Mouse (Mus musculus) embryonic facial prominence, embryonic 13.5 days (tissue): ENCODE data around the gene Spi1. TPM values are rescaled to one million over a fixed set of nuclear protein-coding genes. Genes with fewer than 3 reads are reported as not detected.

Source experiments
- ATAC-seq: fragments of 200-750 bp; cut with Nextera tagmentation; 2 replicates; pipeline ENCODE4 v1.8.0; 2017; ENCODE audit warnings: low read depth; ENCODE audit not compliant: insufficient number of reproducible peaks, insufficient read depth, low FRiP score, low TSS enrichment
- H3K27ac ChIP-seq: fragments of 300-500 bp; sonication (generic); 2 replicates; pipeline ENCODE4 v1.5.1; 2015; ENCODE audit warnings: moderate library complexity, mild to moderate bottlenecking, inconsistent platforms
- H3K27me3 ChIP-seq: fragments of 300-500 bp; sonication (generic); 2 replicates; pipeline ENCODE4 v1.6.1; 2015; ENCODE audit warnings: mild to moderate bottlenecking, inconsistent platforms
- H3K36me3 ChIP-seq: fragments of 300-500 bp; sonication (generic); 2 replicates; pipeline ENCODE4 v1.6.1; 2015; ENCODE audit warnings: mild to moderate bottlenecking, inconsistent platforms
- H3K4me1 ChIP-seq: fragments of 300-500 bp; sonication (generic); 2 replicates; pipeline ENCODE4 v1.6.1; 2015; ENCODE audit warnings: inconsistent platforms
- H3K4me2 ChIP-seq: fragments of 300-500 bp; sonication (generic); 2 replicates; pipeline ENCODE4 v1.6.1; 2015; ENCODE audit warnings: moderate library complexity, mild to moderate bottlenecking, inconsistent platforms
- H3K4me3 ChIP-seq: fragments of 300-500 bp; sonication (generic); 2 replicates; pipeline ENCODE4 v1.5.1; 2015; ENCODE audit warnings: mild to moderate bottlenecking, inconsistent platforms
- H3K9ac ChIP-seq: fragments of 300-500 bp; sonication (generic); 2 replicates; pipeline ENCODE4 v1.6.1; 2015; ENCODE audit warnings: mild to moderate bottlenecking, inconsistent platforms
- H3K9me3 ChIP-seq: fragments of 300-500 bp; sonication (generic); 2 replicates; pipeline ENCODE4 v1.6.1; 2016; ENCODE audit warnings: inconsistent platforms
- WGBS: fragments of 180-500 bp; shearing (Covaris S2); methylation state at CpG from one replicate; pipeline ENCODE4 v1.1.7; 2015; ENCODE audit warnings: mixed read lengths; 5-methylcytosine and 5-hydroxymethylcytosine counted together
- polyA plus RNA-seq: library from polyadenylated mRNA; unstranded; fragments of >200 nt; fragmentation: Nextera tagmentation; extraction: Ambion mirVana; gene quantifications from 2 replicates; pipeline ENCODE4 v1.2.1, GENCODE M21; 2015

Spi1 gene
- polyA plus RNA-seq, 1 experiment from 2014 or later: 7.5 TPM

DNA sequence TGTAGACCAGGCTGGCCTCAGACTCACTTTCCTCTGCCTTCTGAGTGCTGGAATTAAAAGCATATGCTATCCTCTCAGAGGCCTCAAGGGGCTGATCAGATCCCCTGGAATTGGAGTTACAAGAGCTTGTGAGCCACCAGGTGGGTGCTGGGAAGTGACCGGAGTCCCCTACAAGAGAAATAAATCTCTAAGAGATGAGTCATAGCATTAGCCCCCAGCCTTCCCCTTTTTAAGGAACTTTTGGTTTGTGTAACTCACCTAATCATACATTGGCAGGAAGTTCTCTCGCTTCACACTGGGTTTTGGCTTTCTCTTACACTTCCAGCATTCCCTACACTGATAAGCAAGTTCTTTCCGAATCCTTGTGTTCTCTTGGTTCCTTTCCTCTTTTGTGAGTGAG is 49.8 kb downstream of the Spi1 start:
- no peak overlapping the region for H3K27ac ChIP-seq
- H3K4me1 ChIP-seq: no peaks in the 10 kb centered on the region
- no peak overlapping the region for H3K4me2 ChIP-seq
- H3K36me3 ChIP-seq: peaks cover under 1% of the 10 kb centered on the region
- no peak overlapping the region for H3K4me3 ChIP-seq
- 75% methylated on average over 3 of the region's 3 CpGs for WGBS
- no peaks in the 10 kb centered on the region for H3K27me3 ChIP-seq
- H3K9ac ChIP-seq: no peak overlapping the region
- no peaks in the 10 kb centered on the region for H3K9me3 ChIP-seq
- ATAC-seq: no peak

DNA sequence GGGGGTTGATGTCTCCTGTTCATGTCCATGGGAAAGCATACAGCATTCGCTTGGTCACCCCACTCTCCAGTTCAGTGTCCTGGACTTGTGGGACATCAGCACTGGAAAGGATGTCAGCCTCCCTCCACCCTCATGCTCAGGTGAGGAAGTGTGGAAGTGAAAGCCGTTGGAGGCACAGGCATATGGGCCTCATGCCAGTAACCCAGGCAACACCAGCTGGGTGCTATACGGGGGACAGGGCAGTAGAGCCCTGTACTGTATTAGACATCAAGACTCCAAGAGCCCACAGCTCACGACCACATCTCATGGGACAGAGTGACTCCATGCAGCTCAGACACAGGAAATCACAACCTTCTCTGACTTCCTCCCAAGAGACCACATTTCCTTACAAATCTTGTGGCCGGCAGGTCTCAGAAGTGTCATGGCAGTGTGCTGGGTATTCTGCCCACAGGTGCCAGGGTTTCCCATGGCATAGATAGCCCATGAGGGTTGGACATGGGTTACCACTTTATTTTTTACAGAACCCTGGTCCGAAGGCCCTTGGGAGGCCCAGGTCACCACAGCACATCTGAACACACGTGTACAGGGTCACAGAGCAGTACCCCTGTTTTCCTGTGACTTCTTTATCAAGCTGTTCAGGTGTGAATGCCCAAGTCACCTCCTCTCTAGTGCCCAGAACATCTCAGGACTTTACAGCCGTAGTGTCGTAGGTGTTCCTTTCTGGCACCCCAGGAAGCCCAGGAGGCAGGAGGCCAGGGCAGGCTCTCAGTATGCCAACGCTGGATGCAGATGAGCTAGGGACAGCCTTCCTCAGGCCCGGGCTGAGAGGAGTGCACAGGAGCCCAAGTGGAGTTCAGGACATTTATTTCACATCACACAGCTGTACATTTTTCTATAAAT is 54.6 kb downstream of the Spi1 start:
- H3K4me2 ChIP-seq: no peak overlapping the region
- H3K9ac ChIP-seq: 0 out of 2 replicates have a peak overlapping the region, but pooled peaks have one; percentile 6
- no peaks in the 10 kb centered on the region for H3K9me3 ChIP-seq
- no peak overlapping the region for H3K27ac ChIP-seq
- H3K4me3 ChIP-seq: no peak overlapping the region
- WGBS: 83% methylated on average over 11 of the region's 11 CpGs
- no peaks in the 10 kb centered on the region for H3K27me3 ChIP-seq
- peaks cover 38% of the 10 kb centered on the region for H3K36me3 ChIP-seq
- ATAC-seq: no peak
- no peaks in the 10 kb centered on the region for H3K4me1 ChIP-seq

- Histone ChIP-seq H3K9ac (no peak overlapping the region), H3K4me3 (no peak overlapping the region), H3K27me3 (no peaks in the 10 kb centered on the region), H3K9me3 (no peaks in the 10 kb centered on the region), H3K4me2 (no peak overlapping the region), H3K36me3 (peaks cover 42% of the 10 kb centered on the region), H3K4me1 (no peaks in the 10 kb centered on the region), H3K27ac (no peak overlapping the region)
- no peak for ATAC-seq
- 77% methylated on average over 6 of the region's 6 CpGs for WGBS
These were observed 55.3 kb downstream of the Spi1 start for GRCm38 (mm10) chr2:91137481-91137880.

- Histone ChIP-seq H3K36me3 (peaks cover 55% of the 10 kb centered on the region), H3K27ac (no peak overlapping the region), H3K4me3 (no peak overlapping the region)
These were observed 57.1 kb downstream of the Spi1 start for GRCm38 (mm10) chr2:91139311-91139710.

DNA sequence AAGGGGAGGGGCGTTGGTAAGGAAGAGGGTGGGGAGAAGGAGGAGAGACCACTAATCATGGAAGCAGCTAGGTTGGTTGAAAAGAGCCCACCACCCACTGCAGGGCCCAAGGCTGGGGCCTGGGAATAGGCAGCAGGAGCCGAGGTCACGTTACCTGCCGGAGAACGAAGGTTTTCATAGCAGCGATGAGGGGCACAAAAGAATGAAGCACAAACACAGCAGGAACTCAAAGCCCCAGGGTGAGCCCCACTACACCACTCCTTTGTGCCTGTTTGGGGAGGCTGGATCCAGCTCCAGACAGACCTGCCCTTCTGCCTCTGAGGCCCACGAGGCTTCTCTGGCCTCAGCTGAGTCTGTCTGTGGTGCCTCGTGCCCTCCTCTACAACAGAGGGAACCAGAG is 57.6 kb downstream of the Spi1 start:
- no peaks in the 10 kb centered on the region for H3K27me3 ChIP-seq

More at GRCm38 (mm10) chr2:91139311-91139710, 57.1 kb downstream of the Spi1 start:
- Histone ChIP-seq H3K4me1 (no peaks in the 10 kb centered on the region), H3K4me2 (no peak overlapping the region), H3K9ac (no peak overlapping the region), H3K27me3 (no peaks in the 10 kb centered on the region), H3K9me3 (no peaks in the 10 kb centered on the region)
- no peak for ATAC-seq
- whole genome bisulfite sequencing: 60% methylated on average over 5 of the region's 5 CpGs

DNA sequence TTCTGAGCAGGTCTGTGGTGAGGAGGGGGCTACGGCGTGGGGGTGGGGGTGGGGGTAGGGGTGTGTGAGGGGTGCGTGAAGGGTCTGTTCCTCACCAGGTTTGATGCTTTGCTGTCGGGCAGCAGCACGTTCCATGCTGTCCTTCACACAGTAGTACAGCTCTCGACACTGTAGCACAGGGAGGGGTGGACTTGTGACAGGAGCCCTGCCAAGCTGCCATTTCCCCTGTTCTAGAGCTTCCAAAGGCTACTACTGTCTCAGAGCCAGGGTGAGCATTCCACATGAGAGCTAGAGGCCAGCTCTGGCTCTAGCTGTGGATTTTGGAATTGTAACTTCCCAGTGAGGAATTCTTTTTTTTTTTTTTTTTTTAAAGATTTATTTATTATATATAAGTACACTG is 60.7 kb downstream of the Spi1 start:
- ATAC-seq: no peak
- WGBS: 87% methylated on average over 6 of the region's 6 CpGs
- no peaks in the 10 kb centered on the region for H3K9me3 ChIP-seq
- H3K9ac ChIP-seq: no peak overlapping the region
- H3K4me1 ChIP-seq: no peaks in the 10 kb centered on the region
- no peak overlapping the region for H3K27ac ChIP-seq
- H3K4me2 ChIP-seq: no peak overlapping the region
- H3K4me3 ChIP-seq: no peak overlapping the region
- H3K36me3 ChIP-seq: peaks cover 73% of the 10 kb centered on the region
- no peaks in the 10 kb centered on the region for H3K27me3 ChIP-seq

More for the DNA sequence above, 57.6 kb downstream of the Spi1 start:
- H3K27ac ChIP-seq: no peak overlapping the region
- H3K4me3 ChIP-seq: no peak overlapping the region
- no peaks in the 10 kb centered on the region for H3K4me1 ChIP-seq
- H3K4me2 ChIP-seq: no peak overlapping the region
- no peak for ATAC-seq
- H3K9me3 ChIP-seq: no peaks in the 10 kb centered on the region
- WGBS: 65% methylated on average over 8 of the region's 8 CpGs
- H3K36me3 ChIP-seq: peaks cover 59% of the 10 kb centered on the region
- H3K9ac ChIP-seq: no peak overlapping the region

GRCm38 (mm10) chr2:91143401-91143800 is 61.2 kb downstream of the Spi1 start:
- Histone ChIP-seq H3K9me3 (no peaks in the 10 kb centered on the region), H3K27ac (no peak overlapping the region), H3K36me3 (peaks cover 69% of the 10 kb centered on the region), H3K27me3 (no peaks in the 10 kb centered on the region), H3K4me1 (no peaks in the 10 kb centered on the region), H3K9ac (no peak overlapping the region), H3K4me2 (no peak overlapping the region), H3K4me3 (no peak overlapping the region)
- WGBS: 94% methylated on average over 11 of the region's 11 CpGs
- no peak for ATAC-seq

GRCm38 (mm10) chr2:91148101-91148500 is 65.9 kb downstream of the Spi1 start:
- Histone ChIP-seq H3K9me3 (no peaks in the 10 kb centered on the region), H3K4me3 (no peak overlapping the region), H3K4me1 (no peaks in the 10 kb centered on the region), H3K27me3 (no peaks in the 10 kb centered on the region), H3K9ac (no peak overlapping the region), H3K4me2 (no peak overlapping the region), H3K36me3 (peaks cover 64% of the 10 kb centered on the region), H3K27ac (no peak overlapping the region)
- no peak for ATAC-seq

- H3K27me3 ChIP-seq: no peaks in the 10 kb centered on the region
- no peak overlapping the region for H3K4me3 ChIP-seq
- no peak overlapping the region for H3K27ac ChIP-seq
- no peak for ATAC-seq
- H3K4me1 ChIP-seq: no peaks in the 10 kb centered on the region
- peaks cover 68% of the 10 kb centered on the region for H3K36me3 ChIP-seq
- H3K9ac ChIP-seq: no peak overlapping the region
- WGBS: 71% methylated on average over 1 of the region's 1 CpGs
- H3K4me2 ChIP-seq: no peak overlapping the region
- H3K9me3 ChIP-seq: no peaks in the 10 kb centered on the region
These were observed 69.1 kb downstream of the Spi1 start for GRCm38 (mm10) chr2:91151331-91151730.

DNA sequence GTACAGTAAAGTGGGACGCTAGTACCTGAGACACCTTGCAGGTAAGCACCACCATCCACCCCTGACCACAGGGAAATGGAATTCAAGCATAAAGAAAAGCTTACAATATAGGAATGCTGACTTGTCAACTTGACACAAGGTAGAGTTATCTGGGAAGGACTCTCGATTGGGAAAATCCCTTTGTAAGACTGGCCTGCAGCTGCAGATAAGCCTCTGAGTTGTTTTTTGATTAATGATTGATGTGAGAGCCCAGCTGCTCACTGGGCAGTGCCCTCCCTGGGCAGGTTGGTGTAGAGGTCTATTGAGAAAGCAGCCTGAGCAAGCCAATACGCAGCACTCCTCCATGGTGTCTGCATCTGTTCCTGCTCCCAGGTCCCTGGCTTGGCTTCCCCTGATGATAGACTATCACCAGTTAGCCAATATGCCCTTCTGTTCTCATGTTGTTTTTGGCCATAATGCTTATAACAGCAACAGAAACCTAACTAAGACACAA is 70.7 kb downstream of the Spi1 start:
- no peak overlapping the region for H3K27ac ChIP-seq
- H3K27me3 ChIP-seq: no peaks in the 10 kb centered on the region
- no peak for ATAC-seq
- H3K9ac ChIP-seq: no peak overlapping the region
- no peaks in the 10 kb centered on the region for H3K9me3 ChIP-seq
- 82% methylated on average over 3 of the region's 3 CpGs for WGBS
- peaks cover 72% of the 10 kb centered on the region for H3K36me3 ChIP-seq
- H3K4me2 ChIP-seq: no peak overlapping the region
- H3K4me1 ChIP-seq: no peaks in the 10 kb centered on the region
- H3K4me3 ChIP-seq: no peak overlapping the region

GRCm38 (mm10) chr2:91154091-91154490 is 71.9 kb downstream of the Spi1 start:
- Histone ChIP-seq H3K27ac (no peak overlapping the region), H3K4me2 (no peak overlapping the region), H3K36me3 (peaks cover 77% of the 10 kb centered on the region), H3K9ac (no peak overlapping the region), H3K27me3 (no peaks in the 10 kb centered on the region), H3K4me1 (no peaks in the 10 kb centered on the region), H3K9me3 (no peaks in the 10 kb centered on the region), H3K4me3 (no peak overlapping the region)
- WGBS: 93% methylated on average over 3 of the region's 3 CpGs
- ATAC-seq: no peak
